Mouse (Mus musculus) cerebellum, postnatal 10 days (tissue): ENCODE measurements around the gene Med24.

ENCODE experiments used
- DNase-seq, 2 experiments: peaks; one replicate each; pipeline ENCODE4 v3.0.0; 2021; ENCODE audit warnings: mixed read lengths in 2 of 2

Med24 gene

DNA sequence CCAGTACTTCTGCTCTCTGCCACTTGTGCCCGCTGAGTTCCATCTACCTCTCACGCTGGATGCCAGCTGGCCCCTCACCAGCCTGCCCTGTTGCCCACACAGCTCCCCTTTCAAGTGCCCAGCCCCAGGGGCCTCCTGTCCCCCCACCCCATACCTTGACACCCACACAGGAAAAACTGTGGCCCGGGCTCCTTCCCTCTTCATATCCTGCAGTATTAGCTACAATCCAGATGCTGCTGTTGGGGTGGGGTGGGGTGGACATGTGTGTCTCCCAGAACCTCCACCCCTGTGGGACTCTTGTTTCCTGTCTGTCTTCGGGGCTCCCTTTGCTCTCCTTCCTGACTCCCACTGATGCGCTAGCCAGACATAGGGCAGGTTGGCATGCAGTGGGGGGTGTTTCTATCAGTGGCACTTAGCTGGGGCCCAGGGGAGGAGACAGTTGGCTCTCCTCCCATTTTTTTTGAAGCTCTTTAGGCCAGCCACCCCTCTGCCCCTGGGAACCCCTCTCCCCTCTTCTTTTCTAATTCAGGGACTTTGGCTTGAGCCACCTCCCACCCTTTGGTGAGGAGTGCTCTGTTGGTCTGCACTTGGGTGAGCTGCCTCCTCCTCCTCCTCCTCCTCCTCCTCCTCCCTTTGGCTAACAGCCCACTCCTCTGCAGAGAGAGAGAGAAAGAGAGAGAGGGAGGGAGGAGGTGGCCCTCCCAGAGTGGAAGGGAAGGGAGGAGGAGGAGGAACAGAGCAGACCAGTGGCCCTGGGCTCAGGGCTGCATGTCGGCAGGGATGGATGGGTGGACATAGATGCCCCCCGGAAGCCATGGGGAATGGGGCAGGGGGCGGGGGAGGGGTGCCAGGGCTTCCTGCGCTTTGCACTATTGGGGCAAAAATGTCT lies 36.4 kb upstream of the Med24 start:
- DNase-seq: peak; percentile 64 to 72

DNA sequence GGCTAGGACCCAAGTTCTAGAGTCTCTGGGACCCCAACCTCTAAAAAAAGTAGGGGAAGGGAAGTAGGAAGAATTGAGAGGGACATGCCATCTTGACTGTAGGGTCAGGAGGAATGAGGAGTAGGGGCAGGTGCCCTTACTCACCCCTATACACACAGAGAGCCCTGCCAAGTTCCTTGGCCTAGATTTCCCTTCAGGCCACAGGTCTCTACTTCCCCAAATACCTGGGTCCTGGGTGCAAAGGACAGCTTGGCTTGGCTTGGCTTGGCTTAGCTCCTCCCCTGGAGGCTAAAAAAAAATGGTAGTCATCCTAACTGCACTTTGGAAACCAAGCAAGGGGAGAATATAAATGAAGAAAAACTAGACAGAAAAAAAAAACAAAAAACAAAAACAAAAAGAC lies 35.5 kb upstream of the Med24 start:
- DNase-seq: no peak

DNA sequence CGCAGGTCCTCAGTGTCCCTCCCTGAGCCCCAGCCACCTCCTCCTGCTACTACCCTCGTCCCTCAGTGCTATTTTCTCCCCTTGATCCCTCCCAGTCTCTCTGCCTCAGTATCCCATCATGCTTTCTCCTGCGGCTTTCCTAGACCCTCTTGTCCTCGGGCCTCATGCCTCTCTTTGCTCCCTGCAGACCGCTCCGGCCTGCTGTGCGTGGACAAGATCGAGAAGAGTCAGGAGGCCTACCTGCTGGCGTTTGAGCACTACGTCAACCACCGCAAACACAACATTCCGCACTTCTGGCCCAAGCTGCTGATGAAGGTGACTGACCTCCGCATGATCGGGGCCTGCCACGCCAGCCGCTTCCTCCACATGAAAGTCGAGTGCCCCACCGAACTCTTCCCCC lies 34.9 kb upstream of the Med24 start:
- DNase-seq: no peak

DNA sequence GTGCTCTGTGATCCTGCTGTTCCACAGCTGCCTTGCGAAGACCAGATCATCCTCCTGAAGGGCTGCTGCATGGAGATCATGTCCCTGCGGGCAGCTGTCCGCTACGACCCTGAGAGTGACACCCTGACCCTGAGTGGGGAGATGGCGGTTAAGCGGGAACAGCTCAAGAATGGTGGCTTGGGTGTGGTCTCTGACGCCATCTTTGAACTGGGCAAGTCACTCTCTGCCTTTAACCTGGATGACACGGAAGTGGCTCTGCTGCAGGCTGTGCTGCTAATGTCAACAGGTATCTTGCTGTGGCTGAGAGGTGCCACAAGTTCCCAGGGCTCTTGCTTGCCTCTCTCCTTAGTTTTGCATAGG lies 34.2 kb upstream of the Med24 start:
- DNase-seq: no peak

DNA sequence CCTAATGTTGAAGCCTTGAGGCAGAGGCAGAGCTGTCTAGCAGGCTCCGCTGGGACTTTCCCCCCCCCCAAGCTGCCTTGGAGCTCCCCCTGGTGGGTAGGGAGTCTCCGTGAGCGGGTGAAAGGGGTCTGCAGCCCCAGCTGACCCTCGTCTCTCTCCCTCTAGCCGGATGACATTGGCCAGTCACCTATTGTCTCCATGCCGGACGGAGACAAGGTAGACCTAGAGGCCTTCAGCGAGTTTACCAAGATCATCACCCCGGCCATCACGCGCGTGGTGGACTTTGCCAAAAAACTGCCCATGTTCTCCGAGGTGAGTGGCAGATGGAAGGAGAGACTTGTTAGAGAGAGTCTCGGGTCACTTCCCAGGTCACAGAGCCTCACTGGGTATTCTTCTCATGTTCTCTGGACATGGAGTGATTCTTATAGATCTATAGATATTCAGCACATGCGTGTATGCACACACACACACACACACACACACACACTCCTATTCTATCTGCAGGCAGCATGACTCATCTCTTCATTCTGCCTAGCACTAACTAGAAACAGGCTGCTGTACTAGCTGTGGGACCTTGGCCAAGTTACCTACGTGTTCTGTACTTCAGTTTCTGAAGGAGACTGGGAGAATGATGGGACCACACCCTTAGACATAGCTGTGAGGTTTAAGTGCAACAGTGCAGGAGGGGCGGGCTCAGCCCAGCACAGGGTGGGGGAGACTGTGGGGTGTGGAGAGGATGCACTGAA lies 33.7 kb upstream of the Med24 start:
- DNase-seq: peak in 1 of 2 experiments; percentile 61

DNA sequence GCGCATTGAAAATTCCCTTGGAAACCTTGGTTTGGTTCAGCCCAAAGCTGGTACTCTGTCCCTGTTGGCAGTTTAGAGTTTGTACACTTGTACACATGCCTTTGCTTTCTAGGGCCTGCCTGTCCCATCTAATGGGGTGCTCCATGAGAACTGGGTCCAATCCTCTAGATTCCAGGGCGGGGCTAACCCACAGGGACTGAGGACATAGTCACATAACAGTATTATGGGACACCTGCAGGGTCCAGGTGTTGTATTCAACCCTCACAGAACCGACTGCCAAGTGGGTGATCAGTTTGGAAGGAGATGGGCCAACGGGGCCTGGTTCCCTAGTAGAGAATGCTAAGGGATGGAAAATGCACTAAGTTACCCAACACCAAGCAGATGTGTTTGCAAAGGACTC lies 32.7 kb upstream of the Med24 start:
- DNase-seq: no peak

DNA sequence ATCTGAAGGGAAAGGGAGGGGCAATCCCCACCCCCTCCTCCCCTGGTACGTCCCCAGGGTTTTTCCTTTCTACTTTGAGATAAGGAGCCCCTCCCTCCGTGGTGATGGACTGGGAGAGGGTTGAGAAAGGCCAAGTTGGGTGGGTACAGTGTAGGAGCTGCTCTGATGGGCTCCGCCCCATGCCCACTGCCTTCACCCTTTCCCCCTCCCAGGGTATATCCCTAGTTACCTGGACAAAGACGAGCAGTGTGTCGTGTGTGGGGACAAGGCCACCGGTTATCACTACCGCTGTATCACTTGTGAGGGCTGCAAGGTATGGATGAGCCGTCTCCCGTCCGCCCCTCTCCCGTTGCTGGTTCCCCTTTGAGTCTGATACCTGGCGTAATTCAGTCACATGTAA lies 27.5 kb upstream of the Med24 start:
- no peak for DNase-seq

DNA sequence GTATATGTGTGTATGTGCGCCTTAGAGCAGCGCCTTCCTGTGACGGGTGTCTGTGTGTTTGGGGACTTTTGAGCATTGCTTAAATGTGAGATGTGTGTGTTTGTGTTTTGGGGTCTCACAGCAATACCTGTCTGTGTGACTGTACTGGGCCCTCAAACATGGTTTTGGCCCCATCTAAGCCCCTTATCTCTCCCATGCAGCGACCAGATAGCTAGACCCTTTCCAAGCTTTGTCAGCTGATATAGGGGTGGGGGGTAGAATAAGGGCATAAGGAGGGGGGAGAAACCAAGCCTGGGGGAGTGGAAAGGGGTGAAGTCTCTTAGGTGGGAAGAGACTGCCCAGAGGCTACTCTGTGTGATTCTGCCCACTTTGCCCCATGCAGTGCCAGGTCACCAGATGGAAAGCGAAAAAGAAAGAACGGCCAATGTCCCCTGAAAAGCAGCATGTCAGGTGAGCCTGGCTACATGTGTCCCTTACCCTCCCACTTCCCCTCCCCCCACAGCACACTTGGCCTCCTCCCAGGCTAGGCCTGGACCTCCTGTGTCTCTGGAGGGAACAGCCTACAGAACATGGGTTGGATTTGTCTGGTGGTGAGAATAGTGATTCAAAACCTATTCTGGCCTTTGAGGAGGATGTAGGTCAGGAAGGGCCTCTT lies 26.6 kb upstream of the Med24 start:
- peak; percentile 51 to 57 for DNase-seq

DNA sequence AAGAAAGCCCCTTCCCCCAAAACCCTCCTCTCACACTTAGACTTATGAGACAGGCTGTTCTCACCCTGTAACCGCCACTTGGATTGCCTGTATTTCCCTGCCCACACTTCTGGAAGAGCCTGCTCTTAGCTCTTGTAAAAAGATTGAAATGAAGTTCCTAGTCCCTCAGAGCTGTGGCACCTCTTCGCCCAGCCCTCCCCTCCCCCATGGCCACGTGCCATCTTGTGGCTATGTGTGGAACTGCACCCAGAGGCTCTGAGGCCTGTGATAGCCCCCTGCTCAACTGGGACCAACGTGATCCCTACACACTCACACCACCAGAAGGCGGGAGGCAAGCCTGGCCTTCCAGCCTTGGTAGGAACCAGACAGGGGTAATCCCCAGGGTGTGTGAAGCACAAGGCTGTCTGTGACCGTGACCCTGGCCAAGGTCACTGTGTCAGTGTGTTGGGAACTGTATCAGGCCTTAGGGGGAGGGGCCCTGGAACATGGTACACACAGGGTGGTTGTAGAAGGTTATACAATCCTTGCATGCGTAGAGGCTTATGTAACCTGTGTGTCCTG lies 25.5 kb upstream of the Med24 start:
- peak; percentile 92 to 96 for DNase-seq

DNA sequence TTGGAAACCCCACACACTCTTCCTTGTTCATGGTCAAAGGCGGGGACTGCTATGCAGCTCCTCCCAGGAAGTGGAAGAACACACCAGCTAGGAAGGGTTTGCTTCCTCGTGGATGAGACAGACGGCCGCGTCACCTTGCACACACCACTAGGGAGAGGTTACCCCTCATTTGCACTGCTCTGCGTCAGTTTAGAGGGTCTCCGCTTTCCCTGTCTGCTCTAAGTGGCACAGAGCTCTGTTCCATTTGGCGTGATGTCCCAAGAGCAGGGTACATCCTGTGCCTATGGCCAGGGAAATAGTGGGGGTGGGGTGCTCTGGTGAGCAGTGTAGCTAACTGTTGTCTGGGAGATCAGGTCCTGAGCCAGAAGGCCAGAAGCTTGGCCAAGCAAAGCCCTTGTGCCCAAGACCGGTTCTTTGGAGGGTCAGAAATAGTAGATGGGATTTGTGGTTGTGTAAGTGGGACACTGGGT lies 25.0 kb upstream of the Med24 start:
- DNase-seq: peak; percentile 60 to 71

DNA sequence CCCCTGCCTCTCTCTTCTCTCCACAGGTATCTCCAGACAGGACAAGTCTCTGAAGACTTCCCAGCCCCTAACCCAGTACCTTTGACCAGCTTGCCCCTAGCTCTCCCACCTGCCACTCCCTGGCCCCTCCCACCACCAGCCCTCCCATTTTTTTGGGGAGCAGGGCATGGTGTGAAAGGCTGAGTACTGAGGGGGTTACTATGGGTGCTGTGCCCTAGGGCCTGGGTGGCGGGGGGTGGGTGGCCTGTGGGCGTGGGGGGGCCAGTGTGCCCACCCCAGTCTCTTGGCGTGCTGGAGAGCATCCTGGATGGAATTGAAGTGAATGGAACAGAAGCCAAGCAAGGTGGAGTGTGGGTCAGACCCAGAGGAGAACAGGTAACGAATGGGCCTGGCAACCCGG lies 24.0 kb upstream of the Med24 start:
- no peak for DNase-seq

DNA sequence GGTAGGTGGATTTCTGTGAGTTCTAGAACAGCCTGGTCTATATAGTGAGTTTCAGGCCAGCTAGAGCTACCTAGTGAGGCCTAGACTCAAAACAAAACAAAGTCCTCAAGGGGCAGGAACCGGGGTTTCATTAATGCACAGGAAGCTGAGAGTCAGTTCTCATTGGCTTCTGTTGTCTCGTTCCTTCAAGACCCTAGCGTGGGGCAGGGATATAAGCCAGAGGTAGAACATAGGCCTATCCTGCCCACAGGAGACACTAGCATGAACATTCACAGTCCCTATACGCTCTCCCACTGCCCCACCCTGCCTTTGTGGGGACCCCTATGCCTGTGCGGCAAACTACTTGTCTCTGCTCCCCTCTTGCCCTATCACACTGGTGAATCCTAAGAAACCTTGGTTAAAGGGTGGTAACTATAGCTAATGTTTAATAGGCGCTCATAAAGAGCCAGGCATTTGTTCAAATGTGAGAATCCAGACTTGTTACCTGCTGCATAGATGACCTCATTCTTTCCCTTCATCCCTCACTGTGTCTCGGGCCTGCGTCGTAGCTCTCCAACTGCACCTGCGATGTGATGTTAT lies 23.4 kb upstream of the Med24 start:
- no peak for DNase-seq

DNA sequence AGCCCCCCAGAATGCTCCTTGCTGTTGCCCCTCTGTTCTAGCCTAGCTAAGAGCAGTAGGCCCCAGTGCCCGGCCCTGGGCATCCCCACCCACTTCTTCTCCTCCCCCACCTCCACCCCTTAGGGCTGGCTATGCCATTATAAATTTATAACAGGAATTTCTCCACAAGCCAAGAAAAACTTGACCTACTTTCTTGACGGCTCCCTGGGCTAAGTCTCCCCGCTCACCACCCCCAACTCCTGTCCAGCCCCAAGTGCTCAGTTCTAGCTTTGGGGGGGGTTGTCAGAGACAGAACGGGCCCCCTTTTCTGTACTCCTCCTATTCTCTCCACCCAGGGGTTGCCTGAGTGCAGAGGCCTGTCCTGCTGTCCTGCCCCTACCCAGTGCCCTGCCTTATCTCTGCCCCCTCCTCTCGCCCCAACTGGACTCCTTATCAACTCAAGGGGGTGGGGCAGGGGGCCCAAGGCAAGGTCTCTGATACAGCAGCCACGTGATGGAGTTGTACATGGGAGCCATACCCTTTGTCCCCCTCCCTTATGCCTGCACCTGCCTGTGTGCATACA lies 22.1 kb upstream of the Med24 start:
- DNase-seq: peak in 1 of 2 experiments; percentile 47

DNA sequence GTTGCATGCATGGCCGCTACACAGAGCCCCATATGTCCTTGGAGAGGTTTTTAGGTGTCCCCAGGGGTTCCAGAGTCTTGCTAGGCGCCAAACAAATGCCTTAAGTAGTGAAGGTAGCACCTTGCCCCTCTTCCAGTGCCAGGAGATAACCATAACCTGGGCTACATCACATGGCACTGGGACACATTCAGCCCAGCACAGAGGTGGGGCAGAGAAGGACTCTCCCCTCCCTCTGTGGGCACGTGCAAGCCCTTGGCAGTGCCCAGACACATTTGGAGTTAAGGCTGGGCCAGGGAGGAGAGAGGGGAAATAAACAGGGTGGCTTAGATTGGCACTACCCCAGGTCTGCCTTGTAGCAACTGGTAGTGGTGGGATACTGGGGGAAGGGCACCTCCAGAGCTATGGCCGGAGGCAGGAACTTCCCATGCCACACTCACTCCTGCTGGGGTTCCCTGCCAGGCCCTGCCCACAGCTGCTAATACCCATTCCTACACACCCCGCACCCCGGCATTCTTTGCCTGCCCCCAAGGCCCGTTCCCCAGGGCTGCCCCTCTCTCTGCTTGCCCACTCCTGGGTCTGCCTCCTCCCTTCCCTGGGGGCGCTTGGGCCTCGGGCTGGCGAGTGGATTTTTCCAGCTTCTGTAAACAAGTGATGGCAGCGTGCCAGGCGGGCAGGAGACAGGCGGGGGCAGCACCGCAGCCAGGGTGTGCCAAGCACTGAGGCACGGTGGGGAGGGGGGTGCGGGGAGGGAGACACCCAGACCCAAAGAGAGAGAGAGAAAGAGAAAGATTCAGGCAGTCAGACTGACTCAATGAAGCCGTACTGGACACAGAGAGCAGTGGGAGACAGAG lies 21.3 kb upstream of the Med24 start:
- DNase-seq: peak; percentile 91 to 93

DNA sequence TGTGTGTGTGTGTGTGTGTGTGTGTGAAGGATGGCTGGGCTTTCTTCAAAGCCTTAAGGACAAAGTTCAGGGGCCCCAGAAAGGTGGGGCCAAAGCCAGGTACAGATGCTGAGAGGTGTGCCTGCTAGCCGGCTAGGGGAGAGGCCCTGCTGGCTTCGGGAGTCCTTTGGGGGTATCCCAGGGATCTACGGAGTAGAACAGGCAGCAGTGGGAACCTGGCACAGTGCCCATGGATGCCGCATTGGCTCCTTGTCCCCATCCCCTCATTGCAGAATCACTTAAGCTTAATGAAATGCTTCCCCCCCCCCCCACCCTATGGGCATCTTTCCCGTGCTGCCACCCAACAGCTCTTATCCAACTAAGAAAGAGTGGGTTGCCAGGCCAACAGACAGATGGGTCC lies 20.5 kb upstream of the Med24 start:
- DNase-seq: peak; percentile 85 to 87

DNA sequence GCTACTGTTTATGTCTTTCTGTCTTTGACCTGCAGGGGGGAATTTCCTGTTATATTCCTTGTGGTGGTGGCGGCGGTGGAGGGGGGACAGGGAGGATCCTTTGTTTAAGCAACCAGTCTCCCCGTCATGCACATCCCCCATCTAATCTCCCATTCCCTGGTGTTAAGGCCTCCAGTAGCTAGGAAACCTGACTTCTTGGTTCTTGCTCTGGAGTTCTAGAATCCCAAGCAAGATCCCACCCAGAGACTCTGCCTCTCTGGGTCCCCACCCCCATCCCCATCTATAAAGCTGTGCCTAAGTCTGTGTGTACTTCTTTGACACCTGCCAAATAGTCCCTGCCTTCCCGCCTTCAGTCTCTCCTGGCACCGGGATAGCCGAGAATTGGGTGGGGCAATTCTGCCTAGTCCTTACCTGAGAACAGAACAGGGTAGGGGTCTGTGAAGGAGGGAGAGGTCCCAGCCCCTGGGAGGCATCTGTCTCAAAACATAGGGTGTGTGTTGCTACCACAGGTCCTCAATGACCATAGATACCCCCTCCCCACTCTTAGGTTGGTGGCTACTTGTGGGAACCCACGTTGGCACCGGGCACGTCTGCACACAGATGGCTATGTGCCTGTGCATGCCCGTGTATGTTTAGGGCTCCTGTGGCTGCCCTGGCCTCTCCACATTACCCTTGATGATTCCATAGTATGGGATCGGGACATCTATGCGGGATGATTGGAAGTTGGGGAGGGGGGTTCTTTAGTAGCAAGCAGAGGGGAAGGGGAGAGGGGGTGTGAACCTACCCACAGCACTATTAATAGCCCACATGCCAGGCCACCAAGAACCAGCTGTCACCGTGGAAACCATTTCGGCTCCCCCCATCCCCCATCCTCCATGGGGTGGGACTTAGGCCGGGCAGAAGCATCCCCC lies 19.5 kb upstream of the Med24 start:
- peak; percentile 88 for DNase-seq

DNA sequence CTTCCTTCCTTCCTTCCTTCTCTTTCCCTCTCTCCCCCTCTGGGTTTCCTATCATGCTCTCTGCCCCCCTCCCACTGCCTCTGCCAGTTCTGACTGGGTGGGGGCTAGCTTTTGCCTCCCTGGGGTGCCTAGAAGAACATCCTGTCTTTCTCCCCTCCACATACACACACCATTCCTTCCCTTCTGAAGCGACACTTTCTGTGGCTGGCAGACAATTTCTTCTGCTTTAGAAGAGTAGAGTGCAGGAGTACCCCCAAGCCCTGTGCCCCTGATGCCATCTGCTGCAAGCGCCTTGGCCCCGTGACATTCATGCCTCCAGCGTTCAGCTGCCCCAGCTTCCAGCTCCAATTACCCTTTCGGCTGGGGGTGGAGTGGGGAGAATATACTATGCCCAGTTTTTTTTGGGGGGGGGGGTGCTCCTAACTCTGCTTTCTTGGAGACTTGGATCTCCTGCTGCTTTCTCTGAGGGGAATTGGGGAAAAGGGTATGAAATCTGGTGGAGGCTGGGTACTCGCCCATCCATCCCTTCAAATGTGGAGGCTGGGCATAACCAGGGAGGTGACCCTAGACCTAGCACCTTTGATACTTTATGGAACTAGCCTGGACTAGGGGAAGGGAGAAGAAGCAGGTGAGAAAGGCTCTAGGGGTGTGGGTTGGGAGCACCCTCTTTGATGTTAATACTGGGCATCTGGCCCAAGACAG lies 18.7 kb upstream of the Med24 start:
- DNase-seq: peak; percentile 80 to 83

DNA sequence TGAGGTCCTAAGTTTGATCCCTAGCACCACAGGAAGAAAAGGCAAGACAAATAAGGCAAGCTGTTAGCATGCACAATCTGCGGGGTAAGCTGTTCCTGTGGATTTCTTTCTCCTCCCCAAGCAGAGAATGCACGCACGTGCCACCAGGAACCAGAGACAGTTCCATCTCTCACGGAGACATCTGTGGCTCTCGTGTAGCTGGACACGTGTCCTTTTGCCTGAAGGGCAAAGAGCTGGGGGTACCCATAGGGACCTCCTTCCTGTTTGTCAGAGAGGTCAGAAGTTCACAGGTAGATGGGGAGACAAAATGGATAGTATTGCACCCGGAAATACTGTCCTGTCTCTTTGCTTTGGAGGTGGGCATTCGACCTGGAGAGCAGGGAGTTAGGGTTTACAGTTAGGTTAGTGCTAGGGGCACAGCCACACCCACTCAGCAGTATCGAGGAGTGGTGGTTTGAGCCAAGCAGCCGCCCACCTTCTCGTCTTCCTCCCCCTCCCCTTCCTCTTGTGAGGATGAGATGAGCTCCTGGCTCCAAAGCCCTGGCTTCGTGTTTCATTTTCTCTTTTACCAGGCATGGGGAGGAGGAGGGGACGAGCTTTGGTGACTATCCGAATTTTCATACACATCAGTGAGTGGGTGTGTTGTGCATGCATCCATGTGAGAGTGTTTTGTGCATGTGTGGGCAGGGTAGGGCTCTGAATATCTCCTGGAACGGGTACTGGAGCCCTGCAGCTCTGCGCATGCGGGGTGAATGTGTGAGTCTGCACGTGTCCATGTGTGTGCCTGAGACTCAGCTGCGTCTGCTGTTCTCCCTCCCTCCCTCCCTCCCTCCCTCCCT lies 17.8 kb upstream of the Med24 start:
- peak; percentile 93 to 97 for DNase-seq
